Mouse (Mus musculus) midbrain, embryonic 11.5 days (tissue): Measurements from ENCODE around the gene Mob3b. TPM values are rescaled to one million over a fixed set of nuclear protein-coding genes. Genes with fewer than 3 reads are reported as not detected.

Experiments
- ATAC-seq: fragments of 200-750 bp; cut with Nextera tagmentation; 2 replicates; pipeline ENCODE4 v1.8.0; 2017; ENCODE audit warnings: moderate TSS enrichment, moderate library complexity; ENCODE audit not compliant: low FRiP score
- DNase-seq: peaks from one replicate; pipeline ENCODE4 v3.0.0; 2015; ENCODE audit warnings: low spot score; ENCODE audit errors: missing footprints
- H3K27ac ChIP-seq: fragments of 300-500 bp; sonication (generic); 2 replicates; pipeline ENCODE4 v1.5.1; 2014; ENCODE audit warnings: low read depth, low read length
- H3K27me3 ChIP-seq: fragments of 300-500 bp; sonication (generic); 2 replicates; pipeline ENCODE4 v1.6.1; 2014; ENCODE audit warnings: mild to moderate bottlenecking, low read length, moderate library complexity, mixed read lengths; ENCODE audit not compliant: control insufficient read depth, insufficient read depth
- H3K36me3 ChIP-seq: fragments of 300-500 bp; sonication (generic); 2 replicates; pipeline ENCODE4 v1.6.1; 2014; ENCODE audit warnings: mild to moderate bottlenecking, low read length, moderate library complexity, mixed read lengths; ENCODE audit not compliant: control insufficient read depth, insufficient read depth
- H3K4me1 ChIP-seq: fragments of 300-500 bp; sonication (generic); 2 replicates; pipeline ENCODE4 v1.6.1; 2014; ENCODE audit warnings: low read length; ENCODE audit not compliant: control insufficient read depth, insufficient read depth
- H3K4me2 ChIP-seq: fragments of 300-500 bp; sonication (generic); 2 replicates; pipeline ENCODE4 v1.6.1; 2014; ENCODE audit warnings: mild to moderate bottlenecking, moderate library complexity
- H3K4me3 ChIP-seq: fragments of 300-500 bp; sonication (generic); 2 replicates; pipeline ENCODE4 v1.5.1; 2014; ENCODE audit warnings: low read depth, low read length
- H3K9ac ChIP-seq: fragments of 300-500 bp; sonication (generic); 2 replicates; pipeline ENCODE4 v1.6.1; 2014; ENCODE audit warnings: low read length
- H3K9me3 ChIP-seq: fragments of 300-500 bp; sonication (generic); 2 replicates; pipeline ENCODE4 v1.6.1; 2016; ENCODE audit warnings: low read length; ENCODE audit not compliant: control insufficient read depth
- WGBS: fragments of 180-500 bp; shearing (Covaris S2); extraction: QIAGEN DNeasy Blood & Tissue Kit; methylation state at CpG from one replicate; pipeline ENCODE4 v1.1.7; 2014; 5-methylcytosine and 5-hydroxymethylcytosine counted together
- polyA plus RNA-seq: library from polyadenylated mRNA; unstranded; fragments of >200 nt; fragmentation: Nextera tagmentation; extraction: Ambion mirVana; gene quantifications from 2 replicates; pipeline ENCODE4 v1.2.1, GENCODE M21; 2014

Gene Mob3b
- polyA plus RNA-seq, 1 experiment from 2014 or later = 16.5 TPM

- H3K9ac ChIP-seq = no peak overlapping the region
- 76% methylated on average over 1 of the region's 1 CpGs for WGBS
- DNase-seq (no peak), ATAC-seq (no peak)
- no peaks in the 10 kb centered on the region for H3K36me3 ChIP-seq
- H3K4me2 ChIP-seq = no peak overlapping the region
- no peaks in the 10 kb centered on the region for H3K27me3 ChIP-seq
- H3K9me3 ChIP-seq = no peaks in the 10 kb centered on the region
- H3K4me3 ChIP-seq = no peak overlapping the region
- H3K4me1 ChIP-seq = no peaks in the 10 kb centered on the region
- H3K27ac ChIP-seq = no peak overlapping the region
Measured at GRCm38 (mm10) chr4:35018416-35018815, 138.9 kb downstream of the Mob3b start.

- Histone ChIP-seq H3K4me3 (no peak overlapping the region), H3K9ac (no peak overlapping the region), H3K4me2 (peak overlapping the region; percentile 0; the same call in 1 of the 2 replicates), H3K27ac (no peak overlapping the region), H3K27me3 (no peaks in the 10 kb centered on the region), H3K9me3 (no peaks in the 10 kb centered on the region), H3K4me1 (peaks cover 6% of the 10 kb centered on the region; the same call in 1 of the 2 replicates), H3K36me3 (no peaks in the 10 kb centered on the region)
- ATAC-seq (peak; percentile 54; the same call in 1 of the 2 replicates), DNase-seq (peak; percentile 89)
- 17% methylated on average over 10 of the region's 10 CpGs for WGBS
Measured at GRCm38 (mm10) chr4:35012401-35013307, 144.6 kb downstream of the Mob3b start.

GRCm38 (mm10) chr4:35006541-35007260 is 150.6 kb downstream of the Mob3b start:
- no peak overlapping the region for H3K4me3 ChIP-seq
- H3K36me3 ChIP-seq = no peaks in the 10 kb centered on the region
- H3K9me3 ChIP-seq = no peaks in the 10 kb centered on the region
- H3K27me3 ChIP-seq = no peaks in the 10 kb centered on the region
- no peak overlapping the region for H3K27ac ChIP-seq
- no peak for ATAC-seq
- 61% methylated on average over 11 of the region's 11 CpGs for WGBS
- no peak overlapping the region for H3K4me2 ChIP-seq
- H3K9ac ChIP-seq = no peak overlapping the region
- H3K4me1 ChIP-seq = 0 out of 2 replicates have a peak, but pooled peaks cover 2% of the 10 kb centered on the region
- DNase-seq = peak; percentile 88

DNA sequence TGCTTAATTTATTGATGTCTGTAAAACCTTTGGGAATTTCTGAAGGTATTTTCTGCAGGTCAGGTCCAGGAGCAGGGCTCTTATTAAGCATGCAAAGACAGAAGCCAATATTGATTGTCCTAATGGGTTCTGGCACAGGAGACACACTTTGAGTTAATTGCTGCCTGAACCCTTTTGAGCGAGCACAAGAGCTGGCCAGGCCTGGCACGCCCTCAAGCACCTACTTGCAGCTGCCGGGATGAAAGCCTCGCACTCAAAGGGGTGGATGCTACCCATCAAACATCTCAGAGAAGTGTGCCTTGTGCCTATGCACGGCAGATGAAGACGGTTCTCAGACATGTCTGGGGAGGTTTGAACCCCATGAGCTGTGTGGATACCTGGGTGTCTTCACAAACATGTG is 151.2 kb downstream of the Mob3b start:
- no peaks in the 10 kb centered on the region for H3K36me3 ChIP-seq
- H3K27me3 ChIP-seq = no peaks in the 10 kb centered on the region
- 0 out of 2 replicates have a peak, but pooled peaks cover 2% of the 10 kb centered on the region for H3K4me1 ChIP-seq
- ATAC-seq (peak; percentile 40; the same call in 1 of the 2 replicates), DNase-seq (no peak)
- no peak overlapping the region for H3K27ac ChIP-seq
- no peaks in the 10 kb centered on the region for H3K9me3 ChIP-seq
- H3K9ac ChIP-seq = no peak overlapping the region
- no peak overlapping the region for H3K4me3 ChIP-seq
- WGBS = 86% methylated on average over 6 of the region's 6 CpGs
- H3K4me2 ChIP-seq = no peak overlapping the region

DNA sequence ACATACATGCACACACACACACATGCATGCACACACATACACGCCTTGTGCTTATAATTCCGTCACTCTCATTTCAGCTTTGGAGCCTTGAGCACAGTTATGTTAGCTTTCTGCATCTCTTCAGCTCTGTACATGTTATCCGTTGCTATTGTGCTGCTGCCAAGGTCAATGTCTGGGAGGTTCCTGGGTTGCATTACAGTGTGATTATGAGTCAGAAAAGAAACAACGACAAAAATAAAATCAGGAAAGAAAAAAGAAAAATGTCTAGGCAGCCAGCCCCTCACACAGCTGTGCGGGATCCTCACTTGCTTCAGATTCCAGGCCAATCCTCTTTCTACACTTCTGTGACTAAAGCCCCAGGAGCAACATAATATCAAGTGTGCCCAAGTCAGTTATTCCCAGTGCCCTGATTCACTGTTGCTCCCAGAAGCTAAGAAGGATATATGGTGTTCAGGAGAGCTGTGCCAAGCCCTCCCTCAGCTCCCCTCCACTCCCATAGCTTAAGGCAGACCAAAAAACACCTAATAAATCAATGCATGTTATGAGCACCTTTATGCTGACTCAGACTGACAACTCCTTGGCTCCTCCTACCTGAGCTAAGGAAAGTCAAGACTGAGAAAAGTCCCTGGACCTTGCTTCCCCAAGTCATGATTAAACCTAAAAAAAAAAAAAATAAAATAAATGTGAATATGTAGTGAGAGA is 152.1 kb downstream of the Mob3b start:
- Histone ChIP-seq H3K27ac (no peak overlapping the region), H3K4me3 (no peak overlapping the region), H3K4me2 (no peak overlapping the region), H3K36me3 (no peaks in the 10 kb centered on the region), H3K9ac (no peak overlapping the region), H3K9me3 (no peaks in the 10 kb centered on the region), H3K4me1 (0 out of 2 replicates have a peak, but pooled peaks cover 2% of the 10 kb centered on the region), H3K27me3 (no peaks in the 10 kb centered on the region)
- 92% methylated on average over 5 of the region's 5 CpGs for WGBS
- DNase-seq (no peak), ATAC-seq (no peak)

DNA sequence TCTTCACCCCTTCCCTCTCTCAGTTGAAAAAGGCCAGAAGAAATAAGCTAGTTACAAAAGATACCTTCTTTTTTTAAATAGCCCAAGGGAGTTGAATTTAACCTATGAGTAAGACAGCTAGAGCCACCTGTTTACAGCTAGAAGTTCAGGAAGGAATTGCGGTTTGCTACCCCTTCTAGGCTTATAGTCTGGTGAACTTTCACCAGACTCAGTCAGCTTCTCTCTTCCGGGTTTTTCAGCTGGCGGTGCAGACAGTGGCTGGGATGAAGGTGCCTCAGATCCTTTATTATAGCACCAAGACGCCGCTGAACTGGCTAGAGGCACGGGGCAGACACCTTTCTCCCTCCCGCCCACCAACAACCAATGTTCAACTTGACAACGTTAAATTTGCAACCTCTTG is 152.8 kb downstream of the Mob3b start:
- H3K9ac ChIP-seq = no peak overlapping the region
- H3K4me2 ChIP-seq = no peak overlapping the region
- H3K36me3 ChIP-seq = no peaks in the 10 kb centered on the region
- H3K27me3 ChIP-seq = no peaks in the 10 kb centered on the region
- no peak for ATAC-seq
- 88% methylated on average over 8 of the region's 8 CpGs for whole genome bisulfite sequencing
- no peaks in the 10 kb centered on the region for H3K9me3 ChIP-seq
- H3K4me1 ChIP-seq = 0 out of 2 replicates have a peak, but pooled peaks cover 2% of the 10 kb centered on the region
- H3K4me3 ChIP-seq = no peak overlapping the region
- DNase-seq = no peak
- H3K27ac ChIP-seq = no peak overlapping the region

- H3K27me3 ChIP-seq = no peaks in the 10 kb centered on the region
- 0 out of 2 replicates have a peak, but pooled peaks cover 2% of the 10 kb centered on the region for H3K4me1 ChIP-seq
- H3K4me3 ChIP-seq = no peak overlapping the region
- H3K4me2 ChIP-seq = no peak overlapping the region
- H3K9ac ChIP-seq = no peak overlapping the region
- no peak for DNase-seq
- no peak overlapping the region for H3K27ac ChIP-seq
- no peaks in the 10 kb centered on the region for H3K9me3 ChIP-seq
- no peak for ATAC-seq
- WGBS = 94% methylated on average over 8 of the region's 8 CpGs
- H3K36me3 ChIP-seq = no peaks in the 10 kb centered on the region
Measured at GRCm38 (mm10) chr4:35003550-35004326, 153.5 kb downstream of the Mob3b start.

- H3K9me3 ChIP-seq = no peaks in the 10 kb centered on the region
- no peak overlapping the region for H3K4me2 ChIP-seq
- H3K4me3 ChIP-seq = no peak overlapping the region
- H3K27ac ChIP-seq = no peak overlapping the region
- no peaks in the 10 kb centered on the region for H3K27me3 ChIP-seq
- DNase-seq = no peak
- 88% methylated on average over 7 of the region's 7 CpGs for WGBS
- H3K36me3 ChIP-seq = no peaks in the 10 kb centered on the region
- no peak overlapping the region for H3K9ac ChIP-seq
- no peak for ATAC-seq
- H3K4me1 ChIP-seq = peaks cover 27% of the 10 kb centered on the region
Measured at GRCm38 (mm10) chr4:34996616-34997015, 160.7 kb downstream of the Mob3b start.
